Mouse (Mus musculus) layer of hippocampus, postnatal 14 days (tissue): ENCODE data around the gene Gclm. TPM values are rescaled to one million over a fixed set of nuclear protein-coding genes. Genes with fewer than 3 reads are reported as not detected.
"Not testable (repeated sequence)": the region's sequence is repeated elsewhere in the genome, so short reads cannot be mapped to it uniquely, and the experiment has no call there.

Experiments used
- DNase-seq, 2 experiments: peaks; one replicate each; pipeline ENCODE4 v3.0.0; 2021 to 2022; ENCODE audit warnings: low spot score in 2 of 2, mixed read lengths in 1 of 2
- long read RNA-seq, 2 experiments: library from polyadenylated mRNA; stranded (forward); transcript quantifications; one replicate each; pipeline ENCODE4 v2.0.0; 2021
- total RNA-seq, 2 experiments: library from RNA; stranded (reverse); gene quantifications; 2 replicates each; pipeline ENCODE4 v1.2.3; 2021

The Gclm gene
- total RNA-seq, result 10 to 100 TPM; 56.9 to 58.0 TPM
- long read RNA-seq, experiment 1, full-length matches to known transcripts, result 55 of 60 reads
- long read RNA-seq, experiment 1, partial matches to known transcripts, result 1 of 60 reads
- long read RNA-seq, experiment 1, other reads (novel, unspliced or antisense), result 4 of 60 reads
- long read RNA-seq, experiment 2, full-length matches to known transcripts, result 50 of 54 reads
- long read RNA-seq, experiment 2, partial matches to known transcripts, result 1 of 54 reads
- long read RNA-seq, experiment 2, other reads (novel, unspliced or antisense), result 3 of 54 reads

DNA sequence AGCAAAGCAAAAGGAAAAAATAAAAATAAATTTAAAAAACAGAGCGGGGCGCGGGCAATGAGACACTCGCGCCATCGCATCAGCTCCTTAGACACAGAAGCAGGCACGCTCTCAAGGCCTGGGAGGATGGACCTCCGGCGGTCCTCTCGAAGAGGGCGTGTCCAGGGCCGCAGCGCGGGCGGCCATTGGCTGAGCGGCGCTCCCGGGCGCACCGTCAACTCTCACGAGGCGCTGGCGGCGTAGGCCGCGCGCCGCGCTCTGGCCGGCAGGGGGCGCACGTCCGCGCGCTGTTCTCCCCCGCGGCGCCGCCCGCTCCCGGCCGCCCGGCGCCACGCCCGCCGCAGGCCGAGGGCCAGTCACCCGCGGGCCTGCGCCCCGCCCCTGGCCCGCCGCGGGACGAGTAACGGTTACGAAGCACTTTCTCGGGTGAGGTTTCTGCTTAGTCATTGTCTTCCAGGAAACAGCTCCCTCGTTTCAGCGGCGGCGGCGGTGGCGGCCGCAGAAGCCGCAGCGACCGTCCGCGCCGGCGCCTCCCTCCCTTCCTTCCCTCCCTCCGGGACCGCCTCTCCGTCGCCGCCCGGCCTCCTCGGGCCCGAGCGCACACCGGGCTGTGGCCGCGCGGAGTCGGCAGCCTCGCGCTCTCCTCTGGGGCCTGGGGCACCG, at the start of gene Gclm:
Gene Gclm, plus strand, starts transcription at position 343 of the 663 bp plus-strand sequence.
- DNase-seq, result peak; percentile 90 to 94

DNA sequence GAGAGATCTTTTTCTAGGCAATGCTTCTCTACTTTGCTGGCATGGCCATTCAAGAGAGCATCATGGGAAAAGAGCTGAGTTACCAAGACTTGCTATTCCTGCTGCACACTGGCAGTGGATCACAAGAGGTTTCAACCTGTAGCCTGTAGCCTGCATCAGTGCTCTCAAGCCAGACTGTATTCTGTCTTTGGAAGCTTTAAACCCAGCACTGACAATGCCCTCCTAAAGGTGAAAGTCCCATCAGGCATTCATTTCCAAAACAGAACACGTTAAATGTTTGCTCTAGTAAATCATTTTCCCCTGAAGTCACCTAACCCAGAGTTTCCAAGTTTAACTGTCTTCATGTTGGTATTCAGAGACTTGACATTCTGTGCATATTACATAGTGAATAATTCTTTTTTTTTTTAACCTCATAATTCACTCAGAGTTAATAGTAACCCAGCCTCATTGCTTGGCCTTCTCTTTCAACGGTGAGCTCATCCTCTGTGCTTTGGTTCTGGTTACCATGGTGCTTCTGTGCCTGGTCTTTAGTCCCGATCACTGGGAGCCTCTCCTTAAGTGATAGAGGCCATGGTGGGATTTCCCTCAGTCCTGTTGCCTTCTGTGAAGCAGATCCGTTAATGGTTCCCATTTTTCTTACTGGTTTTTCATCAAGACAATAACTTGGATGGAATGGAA, 48.6 kb upstream of the Gclm start:
- no peak for DNase-seq

DNA sequence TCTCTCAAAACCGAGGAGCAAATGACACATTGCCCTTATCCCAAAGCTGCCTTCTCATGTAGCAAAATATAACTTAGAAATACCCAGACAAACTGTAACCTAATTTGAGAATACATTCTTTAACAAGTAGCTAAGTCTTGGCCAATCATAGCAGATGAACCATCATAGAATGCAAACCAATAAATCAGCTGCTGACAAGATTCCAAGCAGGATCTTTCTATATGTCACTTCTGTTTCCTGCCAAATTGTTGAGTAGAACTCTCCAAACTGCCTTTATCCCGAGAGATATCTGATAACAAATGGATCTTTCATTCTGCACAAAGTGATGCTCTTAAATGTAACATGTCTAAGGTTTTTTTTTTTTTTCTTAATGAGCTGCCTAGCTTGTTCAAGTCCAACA, 46.8 kb upstream of the Gclm start:
- no peak for DNase-seq

DNA sequence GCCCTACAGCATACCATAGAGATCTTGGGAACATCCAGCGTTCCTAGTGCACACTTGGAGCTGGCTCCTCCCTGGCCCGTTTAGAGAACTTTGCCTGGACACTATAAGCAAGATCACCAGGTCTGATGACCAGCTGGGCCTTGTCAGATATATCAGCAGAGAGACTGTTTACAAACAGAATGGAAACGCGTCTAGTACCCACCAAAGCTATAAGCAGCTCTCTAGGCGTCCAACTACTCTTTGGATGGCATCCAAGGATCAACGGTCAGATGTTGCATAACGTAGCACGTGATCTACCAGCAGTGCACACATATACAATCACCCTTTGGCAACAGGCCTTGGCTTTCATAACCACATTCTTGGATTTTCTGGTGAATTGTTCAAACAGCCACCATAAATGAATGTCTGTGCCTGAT, 46.4 kb upstream of the Gclm start:
- DNase-seq, result no peak

DNA sequence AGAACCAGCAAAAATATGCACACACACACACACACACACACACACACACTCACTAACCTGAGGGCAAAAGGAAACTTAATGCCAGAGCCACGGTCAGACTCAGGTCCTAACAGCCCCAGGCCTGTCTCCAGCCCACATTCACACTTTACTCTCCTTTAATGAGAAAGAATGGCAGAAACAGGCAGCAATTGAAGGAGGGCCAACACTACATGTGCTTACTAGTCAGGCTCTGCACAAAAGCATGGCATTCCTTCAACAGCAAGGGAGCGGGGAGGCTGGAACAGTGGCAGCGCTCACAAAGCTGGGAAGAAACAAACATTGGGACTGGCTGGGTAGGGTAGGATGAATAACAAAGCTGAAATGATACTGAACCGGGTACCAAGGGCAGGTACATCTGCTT, 45.8 kb upstream of the Gclm start:
- peak in 1 of 2 experiments; percentile 44 for DNase-seq

DNA sequence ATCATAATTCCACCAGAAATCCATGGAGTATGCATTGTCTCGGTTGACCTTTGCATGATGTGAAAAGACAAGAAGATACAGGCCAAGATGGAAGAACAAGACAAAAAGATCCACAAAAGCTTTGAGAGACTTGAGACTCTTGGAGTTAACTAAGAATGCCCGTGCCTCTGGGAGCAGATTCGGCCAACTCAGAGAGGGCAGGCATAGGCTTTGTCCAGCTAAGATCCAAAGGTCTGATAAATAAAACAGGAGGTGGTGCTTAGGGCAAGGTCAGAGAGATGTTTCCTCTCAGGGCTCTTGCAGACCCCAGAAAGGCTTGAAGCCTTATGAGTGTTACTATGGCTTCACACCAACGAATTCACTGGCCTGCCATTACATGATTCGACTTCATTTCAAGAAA, 45.3 kb upstream of the Gclm start:
- no peak for DNase-seq

DNA sequence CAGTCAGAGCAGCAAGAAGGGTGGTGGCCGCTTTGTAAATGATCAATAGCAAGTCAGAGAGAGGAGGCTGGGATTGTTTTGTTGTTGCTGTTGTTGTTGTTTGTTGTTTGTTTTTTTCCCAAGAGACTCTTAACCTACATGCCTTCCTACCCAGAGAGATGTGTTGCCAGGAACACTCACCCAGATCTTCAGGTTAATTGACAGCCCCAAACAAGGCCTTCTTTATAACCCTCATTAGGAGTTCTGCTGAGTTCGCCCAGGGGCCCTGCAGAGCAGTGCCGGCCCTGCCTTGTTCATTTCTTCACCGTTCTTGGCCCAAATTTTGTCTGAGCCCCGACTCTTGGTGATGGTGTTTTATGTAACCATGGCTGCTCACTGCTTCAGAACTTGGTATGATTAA, 44.9 kb upstream of the Gclm start:
- no peak for DNase-seq

DNA sequence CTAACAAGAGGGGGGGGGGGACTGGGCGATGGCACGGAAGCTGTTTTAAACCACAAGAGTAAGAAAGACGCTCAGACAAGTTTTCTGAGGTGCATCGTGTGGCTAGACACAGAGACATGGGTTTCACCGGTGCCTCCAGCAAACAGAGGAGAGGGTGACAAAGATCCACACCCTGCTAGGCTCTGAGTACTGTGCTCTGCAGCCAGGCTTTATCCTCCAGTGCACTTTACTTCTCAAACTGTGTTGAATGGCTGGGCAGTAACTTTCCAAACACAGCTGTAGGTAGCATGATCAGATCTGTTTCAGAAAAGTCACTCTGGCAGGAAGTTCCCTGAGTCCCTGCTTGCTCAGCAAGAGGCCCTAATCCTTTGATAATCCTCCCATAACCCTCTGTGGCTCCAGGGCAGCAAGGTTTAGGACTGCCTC, 43.0 kb upstream of the Gclm start:
- DNase-seq, result no peak

DNA sequence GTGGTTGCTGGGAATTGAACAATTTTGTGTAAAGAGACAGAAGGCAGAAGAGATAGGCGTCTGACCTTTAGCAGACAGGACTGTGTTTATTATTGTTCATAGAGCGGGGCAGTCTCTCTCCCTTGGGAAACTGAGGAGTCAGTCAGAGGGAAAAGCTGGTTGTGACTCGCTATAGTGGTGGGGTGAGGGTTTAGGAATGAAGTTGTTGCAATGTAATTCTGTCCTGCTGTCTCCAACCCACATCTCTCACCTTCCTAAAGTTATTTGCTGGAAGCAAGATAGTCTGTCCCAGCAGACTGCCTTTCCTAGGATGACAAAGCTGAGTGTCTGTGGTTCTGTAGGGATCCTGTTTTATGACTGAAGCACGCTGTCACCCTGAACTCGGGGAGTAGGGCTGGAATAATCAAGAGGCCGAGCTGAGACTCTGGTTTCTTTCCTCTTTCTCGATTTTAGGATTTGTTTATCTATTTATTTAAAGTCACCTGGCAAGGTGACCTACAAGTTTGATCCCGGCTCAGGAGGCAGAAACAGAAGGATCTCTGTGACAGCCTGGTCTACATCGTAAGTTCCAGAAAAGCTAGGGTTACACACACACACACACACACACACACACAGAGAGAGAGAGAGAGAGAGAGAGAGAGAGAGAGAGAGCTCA, 41.6 kb upstream of the Gclm start:
- DNase-seq, result no peak

DNA sequence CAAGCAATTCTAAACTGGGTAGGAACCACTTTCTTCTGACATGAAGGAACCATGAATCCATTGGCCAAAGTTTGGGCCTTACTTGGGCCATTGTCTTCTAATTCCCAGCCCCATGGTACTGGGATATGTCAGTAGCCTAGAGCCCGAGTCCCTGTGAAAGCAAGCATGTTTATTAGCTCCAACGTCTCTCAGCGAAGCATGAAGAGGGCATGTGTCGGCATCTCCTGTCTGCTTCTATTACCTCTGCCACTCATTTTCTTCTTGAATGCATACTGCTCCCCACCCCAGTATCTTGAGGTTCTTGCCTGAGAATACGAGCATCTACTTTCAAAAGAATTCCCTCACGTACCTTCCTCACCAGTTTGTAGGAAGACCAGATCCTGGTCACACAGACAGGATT, 39.6 kb upstream of the Gclm start:
- no peak for DNase-seq

DNA sequence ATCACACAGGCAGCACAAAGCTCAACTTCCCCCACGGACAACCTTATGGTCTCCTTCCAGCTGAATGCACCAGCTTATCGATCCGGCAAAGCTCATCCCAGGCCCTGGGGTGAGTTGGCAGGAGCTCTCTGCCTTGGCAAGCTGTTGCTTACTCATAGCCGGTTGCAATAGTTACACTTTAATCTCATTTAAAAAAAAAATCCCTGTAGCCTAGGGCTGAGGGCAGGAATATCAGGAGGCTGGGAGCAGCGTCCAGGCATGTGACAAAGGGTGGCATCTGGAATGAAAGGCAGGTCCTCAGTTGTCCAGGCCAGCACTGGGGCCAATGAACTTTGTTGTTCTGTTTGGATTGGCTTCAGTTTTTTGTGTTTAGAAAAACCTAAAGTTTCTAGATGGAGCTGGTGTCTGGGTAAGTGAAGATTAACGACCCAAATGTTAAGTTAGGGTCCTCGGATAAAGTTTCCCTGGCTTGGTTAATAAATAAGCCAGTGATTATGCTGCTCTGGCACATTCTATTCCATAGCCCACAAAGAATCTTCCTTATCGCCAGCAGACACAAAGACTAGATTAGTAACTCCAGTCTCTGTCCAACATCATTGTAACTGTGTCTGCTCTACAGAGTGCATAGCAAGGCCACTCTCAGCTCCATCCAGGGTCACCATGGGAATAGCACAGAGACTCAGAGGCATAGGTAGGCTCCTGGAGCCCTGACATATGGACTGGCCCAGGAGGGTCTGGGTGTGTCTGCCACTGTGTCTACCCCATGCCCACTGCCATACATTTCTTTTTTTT, 38.9 kb upstream of the Gclm start:
- no peak for DNase-seq

DNA sequence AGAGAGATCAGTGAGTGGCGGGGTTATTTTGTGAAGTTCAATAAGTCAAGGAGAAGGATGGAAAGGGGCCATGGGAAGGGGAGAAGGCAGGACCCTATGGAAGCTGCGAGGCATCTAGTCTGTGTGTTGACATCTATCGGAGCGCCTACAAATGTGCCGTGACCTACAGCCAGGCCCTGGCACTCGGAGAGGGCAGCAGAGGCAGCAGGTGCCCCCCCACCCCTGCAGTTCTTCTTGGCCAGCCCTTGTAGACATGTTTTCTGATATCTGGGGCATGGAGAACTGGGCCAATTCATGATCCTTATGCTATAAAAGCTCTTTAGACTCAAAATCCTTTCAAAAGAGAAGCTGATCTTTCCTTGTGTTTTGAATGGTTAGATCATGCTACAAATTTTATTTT, 37.6 kb upstream of the Gclm start:
- no peak for DNase-seq

DNA sequence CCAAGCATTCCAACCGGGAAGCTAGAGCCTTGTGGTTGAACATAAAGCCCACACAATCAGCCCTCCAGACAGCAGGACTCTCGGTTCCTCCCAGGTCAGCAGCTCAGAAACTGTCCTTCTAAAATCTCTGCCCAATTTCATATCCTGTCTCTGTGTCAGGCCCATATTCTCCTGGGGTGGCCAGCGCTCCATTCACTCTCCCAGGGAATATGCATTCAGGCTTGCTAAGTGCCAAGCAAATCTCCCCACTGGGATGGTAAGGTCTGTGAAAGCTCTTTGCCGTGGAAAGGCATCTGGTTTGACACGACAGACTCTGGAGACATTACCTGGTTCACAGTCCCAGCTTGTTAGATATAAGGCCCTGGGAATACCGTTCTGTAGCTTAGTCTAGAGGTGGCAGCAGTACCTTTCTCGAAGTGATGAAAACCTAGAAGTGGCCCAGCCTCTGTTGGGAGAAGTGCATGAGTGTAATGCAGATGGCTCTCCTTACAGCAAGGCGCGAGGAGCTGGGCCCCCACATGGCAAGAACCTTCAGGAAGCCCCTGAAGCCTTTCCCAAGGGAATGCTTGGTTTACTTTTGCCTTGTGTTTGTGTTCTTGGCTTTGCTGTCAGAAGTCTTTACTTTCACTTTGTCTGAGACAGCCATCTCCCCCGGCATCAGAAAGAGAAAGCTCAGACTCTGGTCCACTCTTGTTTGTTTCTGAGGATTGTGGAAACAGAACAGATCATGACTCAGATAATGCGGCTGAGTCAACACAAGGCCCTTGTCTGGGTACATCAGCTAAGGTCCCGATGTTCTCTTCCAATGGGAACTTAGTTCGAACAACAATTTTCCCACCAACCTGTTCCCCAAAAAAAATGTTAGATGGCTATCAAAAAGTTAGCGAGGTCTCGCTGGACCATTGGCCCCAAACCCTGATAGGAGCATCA, 36.8 kb upstream of the Gclm start:
- no peak for DNase-seq

DNA sequence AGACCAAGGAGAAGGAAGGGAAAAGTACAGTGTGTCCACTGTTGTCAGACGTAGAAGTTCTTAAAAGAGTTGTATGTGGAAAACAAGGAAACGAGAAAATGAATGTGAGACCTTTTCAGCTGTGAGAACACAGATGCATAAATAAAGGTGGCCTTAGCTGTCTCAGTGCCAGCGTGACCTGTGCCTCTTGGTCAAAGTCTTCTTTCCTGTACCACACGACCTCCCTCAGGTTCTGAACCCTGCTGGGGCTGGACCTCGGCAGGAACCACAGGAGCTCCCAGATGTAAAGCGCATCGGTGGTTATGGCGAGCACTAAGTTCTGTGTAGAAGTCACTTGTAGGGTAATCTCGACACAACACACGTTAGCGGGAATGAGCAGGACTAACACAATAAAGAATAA, 35.8 kb upstream of the Gclm start:
- no peak for DNase-seq

DNA sequence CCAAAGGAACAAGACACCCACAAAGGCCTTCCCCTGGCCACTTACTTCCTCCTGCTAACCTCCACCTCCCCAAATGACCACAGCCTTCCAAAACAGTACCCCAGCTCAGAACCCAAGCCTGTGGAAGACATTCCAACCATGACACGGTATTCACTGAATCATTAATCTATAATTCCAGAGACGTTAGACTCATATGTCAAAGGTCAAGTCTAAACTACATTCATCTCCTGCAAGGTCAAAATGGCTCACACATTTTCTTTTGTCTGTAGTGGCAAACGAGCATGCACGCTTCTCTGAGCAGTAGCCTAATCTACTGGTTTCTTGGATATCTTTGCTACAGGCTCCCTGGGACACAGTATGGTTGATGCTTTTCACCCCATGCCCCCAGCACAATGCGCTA, 34.9 kb upstream of the Gclm start:
- no peak for DNase-seq

DNA sequence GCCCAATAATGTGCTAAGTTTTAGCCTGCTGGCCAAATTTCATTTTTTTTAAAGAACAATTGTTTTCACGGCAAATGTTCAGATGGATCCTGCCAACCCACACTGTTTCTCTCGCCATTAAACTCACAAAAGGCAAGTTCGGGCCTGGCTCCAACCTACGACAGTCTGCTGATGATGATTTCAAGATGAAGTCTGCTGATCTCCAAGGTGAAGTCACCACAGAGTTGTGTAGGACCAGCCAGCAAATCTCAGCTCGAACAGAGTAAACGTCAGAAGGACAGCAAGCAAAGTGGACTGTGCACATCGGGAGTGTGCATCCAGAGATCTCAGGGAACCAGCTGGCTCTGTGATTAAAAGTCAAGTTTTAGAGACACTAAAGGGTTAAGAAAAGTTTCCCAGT, 34.5 kb upstream of the Gclm start:
- no peak for DNase-seq

DNA sequence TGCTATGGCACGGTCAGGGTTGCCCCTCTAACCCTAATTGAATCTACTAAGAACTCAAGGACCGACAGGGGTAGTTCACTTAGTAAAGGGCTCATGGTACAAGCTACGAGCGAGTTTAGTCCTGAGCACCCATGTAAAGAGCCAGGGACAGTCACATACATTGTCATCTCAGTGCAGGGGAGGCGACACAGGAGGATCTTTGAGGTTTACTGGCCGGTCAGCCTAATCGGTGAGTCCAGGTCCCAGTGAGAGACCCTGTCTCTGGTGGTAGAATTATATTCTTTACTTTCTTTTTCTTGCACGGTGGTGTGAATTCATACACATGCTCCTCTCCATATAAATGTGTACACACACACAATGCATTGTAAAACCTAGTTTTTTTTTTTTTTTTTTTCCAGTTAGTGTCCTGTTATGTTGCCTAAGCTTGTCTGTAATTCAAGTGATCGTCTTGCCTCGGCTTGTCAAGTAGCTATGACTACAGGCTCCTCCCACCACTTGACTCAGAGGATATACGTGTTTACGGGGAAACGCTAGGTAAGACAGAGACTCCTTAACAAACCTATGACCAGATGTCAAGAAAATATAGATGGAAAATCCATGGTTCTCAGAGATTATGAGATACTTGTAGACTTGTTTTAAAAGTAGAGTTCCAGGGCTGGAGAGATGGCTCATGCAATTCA, 33.8 kb upstream of the Gclm start:
- no peak for DNase-seq

DNA sequence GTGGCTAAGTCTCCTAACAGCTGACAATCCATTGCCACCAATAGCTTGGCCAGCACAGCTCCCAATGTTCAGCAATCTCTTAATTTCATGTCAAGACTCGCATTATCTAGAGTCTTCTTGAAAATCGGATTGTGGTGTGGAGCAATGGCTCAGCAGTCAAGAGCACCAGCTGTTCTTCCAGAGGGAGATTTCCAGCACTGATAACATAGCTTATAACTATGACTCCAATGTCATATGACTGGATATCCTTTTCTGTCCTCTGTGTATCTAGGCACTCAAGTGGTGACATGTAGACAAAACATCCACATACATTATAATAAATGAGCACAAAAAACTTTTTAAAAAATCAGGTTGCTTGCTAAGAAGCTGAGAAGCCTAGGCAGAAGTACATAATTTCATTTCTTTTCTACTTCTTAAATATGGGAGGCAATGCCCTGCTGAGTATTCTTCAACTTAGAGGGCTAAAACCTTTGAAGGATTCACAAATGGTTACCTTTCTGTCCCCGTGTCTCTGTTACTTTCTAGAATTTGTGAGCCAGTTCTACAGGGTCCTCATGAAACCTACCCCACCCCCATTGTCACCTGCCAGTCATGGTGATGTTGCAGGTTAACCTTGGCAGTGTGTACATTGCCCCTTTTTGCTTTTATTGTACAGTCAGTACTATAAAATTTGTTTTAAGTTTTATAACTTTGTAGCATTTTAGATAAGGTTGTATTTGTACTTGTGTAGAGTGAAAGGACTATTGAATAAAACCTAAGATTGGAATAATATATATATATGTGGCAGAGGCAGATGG, 23.9 kb upstream of the Gclm start:
- DNase-seq, result no peak

DNA sequence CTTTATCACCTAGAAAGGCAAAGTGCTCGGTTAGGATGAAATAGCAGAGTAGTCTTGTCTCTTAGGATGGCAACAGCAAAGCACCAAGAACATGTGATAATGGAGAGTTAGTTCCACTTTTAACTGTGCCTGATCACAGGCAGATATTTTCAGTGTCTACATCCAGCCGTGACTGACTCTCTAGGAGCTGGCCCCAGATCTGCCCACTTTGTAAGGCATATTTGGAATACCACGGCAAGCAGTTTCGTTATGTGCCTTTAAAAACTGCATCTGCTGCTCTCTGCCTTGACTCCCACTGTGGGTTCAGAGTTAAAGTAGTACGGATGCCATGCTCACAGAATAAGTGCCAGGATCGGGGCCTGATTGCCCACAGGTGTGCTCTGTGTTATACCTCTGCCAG, 18.4 kb upstream of the Gclm start:
- not testable (repeated sequence) for DNase-seq
